Mouse (Mus musculus) cerebral cortex, adult 2 months (tissue): Measurements from ENCODE around the gene Slc38a1.

Experiments used
- WGBS: fragments of 180-500 bp; shearing (Covaris S2); methylation state at CpG from one replicate; pipeline ENCODE4 v1.1.7; 2018; 5-methylcytosine and 5-hydroxymethylcytosine counted together

Slc38a1 gene

DNA sequence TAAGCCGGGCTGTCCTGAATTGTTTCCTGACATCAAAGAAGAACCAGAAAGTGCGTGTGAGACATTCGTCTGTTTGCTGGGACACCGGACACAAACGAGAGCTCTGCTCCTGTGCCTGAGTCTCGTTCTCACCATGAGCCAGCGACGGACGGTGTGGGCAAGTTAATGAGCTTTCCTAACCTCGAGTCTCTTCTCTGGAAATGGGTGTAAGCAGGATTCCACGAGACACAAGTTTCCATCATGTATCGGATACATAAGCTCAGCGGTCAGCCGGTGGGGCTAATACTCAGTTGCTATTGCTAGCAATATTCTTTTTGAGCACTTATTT is 15.5 kb upstream of the Slc38a1 start:
- 81% methylated on average over 14 of the region's 14 CpGs for WGBS

GRCm38 (mm10) chr15:96657576-96658274 is 15.0 kb upstream of the Slc38a1 start:
- WGBS = 78% methylated on average over 17 of the region's 17 CpGs

DNA sequence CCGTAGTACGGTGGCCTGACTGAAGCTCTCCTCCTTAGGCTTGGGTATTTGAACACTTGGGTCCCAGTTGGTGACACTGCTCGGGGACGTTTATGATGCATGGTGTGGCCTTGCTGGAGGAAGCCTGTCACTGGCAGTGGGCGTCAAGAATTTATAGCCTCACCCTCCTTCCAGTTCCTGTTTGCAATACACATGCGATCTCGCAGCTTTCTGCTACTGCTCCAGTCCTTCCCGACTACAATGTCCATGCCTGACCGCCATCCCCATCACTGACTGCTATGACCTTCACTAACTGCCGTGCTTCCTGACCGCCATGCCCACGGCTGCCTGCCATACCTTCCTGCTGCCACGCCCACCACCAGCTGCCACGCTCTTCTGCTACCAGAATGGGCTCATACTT is 12.8 kb upstream of the Slc38a1 start:
- 84% methylated on average over 14 of the region's 14 CpGs for WGBS

GRCm38 (mm10) chr15:96654714-96655113 is 12.0 kb upstream of the Slc38a1 start:
- WGBS = 73% methylated on average over 8 of the region's 8 CpGs

DNA sequence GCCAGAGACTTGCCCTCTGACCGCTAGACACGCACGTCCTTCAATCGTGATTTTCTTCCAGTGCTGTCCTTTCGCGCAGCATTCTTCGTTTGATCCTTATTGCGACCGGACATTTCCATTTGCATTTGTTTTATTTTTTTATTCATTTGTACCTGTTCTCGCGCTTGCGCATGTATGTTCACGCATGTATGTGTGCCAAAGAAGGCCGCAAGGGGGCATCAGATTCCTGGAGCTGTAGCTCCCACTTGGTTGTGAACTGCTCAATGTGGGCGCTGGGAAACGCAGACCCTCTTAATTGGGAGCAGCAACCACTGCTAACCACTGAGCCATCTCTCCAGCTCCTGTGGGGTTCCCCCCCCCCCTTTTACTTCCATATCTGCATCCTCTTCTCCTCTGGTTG is 10.3 kb upstream of the Slc38a1 start:
- WGBS = 89% methylated on average over 16 of the region's 16 CpGs

GRCm38 (mm10) chr15:96652531-96652930 is 9.8 kb upstream of the Slc38a1 start:
- WGBS = 38% methylated on average over 10 of the region's 10 CpGs

DNA sequence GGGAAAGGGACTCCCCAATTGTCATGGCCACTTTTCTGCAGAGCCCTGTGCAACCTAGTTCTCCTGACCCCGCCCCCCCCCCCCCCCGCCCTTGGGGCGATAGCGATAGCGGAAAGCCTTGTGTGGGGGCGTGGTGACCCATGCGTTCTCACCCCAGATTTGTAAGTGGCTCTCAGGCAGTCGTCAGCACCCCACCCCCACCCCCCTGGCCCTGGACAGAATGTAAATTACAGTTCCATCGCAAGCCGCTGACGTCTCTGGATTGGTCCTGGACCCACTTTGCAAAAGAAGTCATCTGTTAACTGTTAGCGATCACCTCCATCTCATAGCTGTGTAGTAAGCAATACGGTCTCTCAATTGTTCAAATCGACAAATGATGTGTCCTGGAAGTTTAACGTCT is 4.7 kb upstream of the Slc38a1 start:
- WGBS = 45% methylated on average over 15 of the region's 15 CpGs

- under 1% methylated on average over 31 of the region's 31 CpGs for WGBS
Measured at GRCm38 (mm10) chr15:96641821-96642435, 785 bp downstream of the Slc38a1 start.

GRCm38 (mm10) chr15:96641111-96641820 is 1.4 kb downstream of the Slc38a1 start:
- WGBS = under 1% methylated on average over 63 of the region's 63 CpGs

DNA sequence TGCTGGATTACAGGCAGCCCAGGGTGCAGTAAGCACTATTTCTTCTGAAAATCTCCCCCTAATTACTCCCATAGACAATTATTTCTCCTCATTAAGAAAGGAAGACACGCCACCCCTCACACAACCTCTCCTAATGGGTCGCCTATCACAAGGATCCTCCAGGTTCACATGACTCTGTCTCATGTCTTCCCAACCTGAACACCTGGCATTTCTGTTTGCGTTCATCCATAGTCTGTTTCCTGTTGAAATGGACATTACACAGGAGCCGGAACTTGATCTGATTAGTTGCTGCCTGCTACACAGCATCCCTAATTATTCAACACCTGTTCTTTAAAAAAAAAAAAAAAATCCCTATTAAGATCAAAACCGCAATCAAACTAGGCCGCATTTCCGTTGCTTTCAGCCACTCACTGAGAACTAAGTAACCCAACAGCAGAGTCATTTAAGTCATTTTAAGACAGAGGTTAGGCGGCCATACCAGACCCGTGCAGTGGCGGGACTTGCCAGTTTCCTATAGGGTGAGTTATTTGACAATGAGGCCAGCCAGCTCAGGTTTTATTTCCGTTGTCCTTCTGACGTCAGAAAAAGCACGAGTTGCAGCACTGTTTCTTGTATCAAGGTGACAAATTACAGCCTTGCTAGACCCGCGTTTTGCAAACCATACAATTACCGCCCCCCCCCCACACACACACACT is 2.3 kb downstream of the Slc38a1 start:
- 29% methylated on average over 16 of the region's 16 CpGs for WGBS

- 58% methylated on average over 8 of the region's 8 CpGs for WGBS
Measured at GRCm38 (mm10) chr15:96639630-96640029, 3.1 kb downstream of the Slc38a1 start.

- 51% methylated on average over 2 of the region's 2 CpGs for WGBS
Measured at GRCm38 (mm10) chr15:96638656-96639055, 4.1 kb downstream of the Slc38a1 start.

DNA sequence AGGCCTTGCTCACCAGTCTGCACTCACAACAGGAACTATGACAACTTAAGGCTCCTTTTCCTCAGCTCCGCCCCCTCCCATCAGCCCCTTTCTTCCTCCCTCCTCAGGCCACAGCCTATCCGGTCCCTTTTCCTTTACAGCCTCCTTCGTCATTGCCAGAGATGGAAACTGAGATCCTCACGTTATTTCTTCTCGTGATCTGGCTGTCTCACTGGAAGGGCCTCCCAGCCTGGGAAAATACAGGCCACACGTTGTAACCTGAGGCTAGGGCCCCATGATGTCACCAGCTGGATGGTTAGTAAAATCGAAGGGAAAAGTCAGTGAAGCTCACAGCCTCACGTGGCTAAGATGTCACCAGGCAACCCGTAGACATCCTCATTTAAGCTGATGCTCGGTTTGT is 4.5 kb downstream of the Slc38a1 start:
- 53% methylated on average over 10 of the region's 10 CpGs for WGBS

DNA sequence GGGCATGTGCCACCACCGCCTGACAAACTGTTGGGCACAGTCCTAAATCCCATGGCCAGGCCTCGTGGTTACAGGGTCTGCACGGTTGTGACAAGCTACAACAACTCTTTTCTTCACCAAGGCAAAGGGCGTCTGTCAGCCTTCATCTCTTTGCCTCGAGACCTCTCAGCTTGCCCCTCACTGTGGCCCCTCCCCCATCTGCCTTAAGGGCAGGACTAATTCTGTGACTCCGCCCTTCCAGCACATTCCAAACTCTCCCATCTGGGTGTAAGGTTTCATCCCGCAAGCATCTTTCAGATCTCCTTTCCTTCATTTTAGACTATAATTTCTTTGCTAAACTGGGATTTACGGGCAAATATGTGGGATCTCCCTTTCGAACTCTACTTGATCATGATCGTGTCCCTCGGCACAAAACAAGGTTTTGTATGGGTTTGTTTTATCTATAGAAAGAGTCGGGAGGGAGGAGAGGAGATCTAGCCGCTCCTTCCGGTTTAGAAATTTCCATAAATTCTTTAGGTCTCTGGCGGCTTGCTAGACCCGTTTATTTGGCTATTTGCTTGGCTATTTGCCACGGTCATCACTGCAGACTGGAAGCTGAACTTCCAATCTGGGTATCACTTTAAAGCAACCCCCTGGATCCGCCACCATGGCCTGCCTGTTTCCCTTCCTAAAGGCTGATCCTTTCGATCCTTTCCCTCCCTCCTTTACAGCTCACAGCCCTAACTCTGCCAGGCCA is 7.9 kb downstream of the Slc38a1 start:
- 85% methylated on average over 19 of the region's 19 CpGs for WGBS

DNA sequence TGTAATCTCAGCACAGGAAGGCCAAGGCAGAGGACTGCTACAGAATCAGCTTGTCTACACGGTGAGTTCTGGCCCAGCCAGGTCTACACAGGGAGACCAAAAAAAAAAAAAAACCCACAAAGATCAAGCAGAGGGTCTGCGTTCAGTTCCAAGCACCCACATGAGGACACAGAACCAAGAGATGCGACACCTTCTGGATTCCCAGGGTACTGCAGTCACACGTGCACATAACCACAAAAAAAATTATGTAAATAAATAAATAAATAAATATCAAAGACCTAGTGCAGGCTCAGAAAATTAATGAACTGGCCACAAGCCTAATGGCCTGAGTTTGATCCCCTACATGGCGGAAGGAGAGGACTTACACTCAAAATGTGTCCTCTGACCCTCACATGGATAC is 10.5 kb downstream of the Slc38a1 start:
- WGBS = 95% methylated on average over 5 of the region's 5 CpGs

DNA sequence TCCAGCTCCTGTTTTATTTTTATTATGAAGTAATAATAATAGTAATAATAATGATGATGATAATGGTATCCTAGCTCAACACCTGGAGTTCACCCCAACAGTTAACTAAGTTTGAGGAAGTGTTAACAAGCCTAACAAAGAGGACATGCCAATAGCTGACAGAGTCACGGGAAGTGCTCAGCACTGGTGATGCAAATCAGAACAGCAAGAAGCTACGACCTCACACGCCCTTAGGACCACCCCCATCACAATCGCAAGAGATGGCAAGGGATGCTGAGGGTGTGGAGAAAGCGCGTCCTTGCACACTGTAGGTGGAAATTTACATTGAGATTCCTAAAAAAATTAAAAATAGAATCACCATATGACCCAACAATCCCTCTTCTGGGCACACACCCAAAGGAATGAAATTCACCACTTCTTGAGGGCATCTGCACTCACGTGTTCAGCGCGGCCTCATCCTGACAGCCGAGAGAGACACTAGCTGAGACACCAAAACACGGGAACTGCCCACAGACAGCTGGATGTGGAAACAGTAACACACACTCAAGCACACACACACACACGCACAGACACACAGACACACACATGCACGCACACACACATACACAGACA is 11.5 kb downstream of the Slc38a1 start:
- 43% methylated on average over 13 of the region's 13 CpGs for WGBS

- 64% methylated on average over 7 of the region's 7 CpGs for WGBS
Measured at GRCm38 (mm10) chr15:96628256-96628655, 14.5 kb downstream of the Slc38a1 start.

DNA sequence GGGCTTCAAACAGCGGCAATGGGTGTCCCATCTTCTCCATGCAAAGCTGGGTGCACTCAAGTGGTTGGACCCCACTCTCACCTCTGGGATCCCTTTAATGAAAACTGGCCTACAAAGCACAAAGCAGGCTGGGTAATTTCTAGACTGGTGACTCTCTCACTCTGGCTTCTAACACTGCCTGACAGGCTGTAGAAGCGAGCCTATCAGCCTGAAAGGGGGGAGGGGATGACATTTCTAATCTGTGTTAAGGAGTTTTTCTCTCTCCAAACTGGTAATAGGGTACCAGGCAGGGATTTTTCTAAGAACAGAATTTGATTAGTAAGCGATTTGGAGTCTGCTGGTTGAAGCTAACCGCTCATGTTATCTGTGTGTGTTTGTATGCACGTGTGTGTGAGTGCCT is 15.8 kb downstream of the Slc38a1 start:
- WGBS = 78% methylated on average over 5 of the region's 5 CpGs

DNA sequence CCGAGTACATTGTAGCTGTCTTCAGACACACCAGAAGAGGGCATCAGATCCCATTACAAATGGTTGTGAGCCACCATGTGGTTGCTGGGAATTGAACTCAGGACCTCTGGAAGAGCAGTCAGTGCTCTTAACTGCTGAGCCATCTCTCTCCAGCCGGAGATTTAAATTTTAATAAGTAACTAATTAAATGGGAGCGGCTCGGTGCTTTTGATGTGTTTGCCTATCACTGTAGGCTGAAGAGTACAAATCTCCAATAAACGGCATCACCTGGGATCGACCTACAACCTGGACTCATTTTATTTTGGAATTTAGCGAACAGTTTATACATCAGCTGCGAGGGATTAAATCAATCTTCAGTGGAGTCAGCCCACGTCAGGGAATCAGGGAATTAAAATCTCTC is 17.7 kb downstream of the Slc38a1 start:
- WGBS = 93% methylated on average over 9 of the region's 9 CpGs

DNA sequence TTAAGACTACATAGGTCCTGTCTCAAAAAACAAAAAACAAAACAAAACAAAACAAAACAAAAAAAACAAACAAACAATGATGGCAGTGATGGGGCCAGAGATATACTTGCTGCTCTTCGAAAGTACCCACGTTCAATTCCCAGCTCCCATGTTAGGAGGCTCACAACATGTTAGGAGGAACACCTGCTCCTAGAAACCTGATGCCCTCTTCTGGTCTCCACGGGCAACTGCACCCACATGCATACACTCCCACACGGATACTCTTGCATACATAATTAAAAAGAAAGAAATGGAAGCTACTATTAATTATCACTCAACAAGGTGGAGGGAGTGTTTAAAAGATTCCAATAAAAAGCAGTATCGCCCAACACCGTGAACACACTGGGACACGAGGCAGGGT is 20.3 kb downstream of the Slc38a1 start:
- WGBS = 91% methylated on average over 7 of the region's 7 CpGs

GRCm38 (mm10) chr15:96621686-96622085 is 21.0 kb downstream of the Slc38a1 start:
- WGBS = 52% methylated on average over 6 of the region's 6 CpGs
